Mouse (Mus musculus) induced T-regulatory cell, adult 2 months (primary cell): ENCODE measurements at regions not wholly inside any gene's neighbourhood (a gene's known extent, or its start where the extent isn't known, plus 50 kb on each side); places are given as distances from the start of the nearest gene placed in this dataset.

ENCODE experiments used
- DNase-seq: peaks from one replicate; pipeline ENCODE4 v3.0.0-alpha.2; 2012; ENCODE audit warnings: low read depth

- DNase-seq = peak; percentile 58
Observed at GRCm38 (mm10) chrX:33416321-33416720, 103.1 kb downstream of the Btbd35f12 start.
